Mouse (Mus musculus) monocyte, adult 59 days (primary cell): Measurements from ENCODE around the gene Cldn9. TPM values are rescaled to one million over a fixed set of nuclear protein-coding genes. Genes with fewer than 3 reads are reported as not detected.

Experiments used
- total RNA-seq, 2 experiments: library from RNA; stranded (reverse); gene quantifications; one replicate each; pipeline ENCODE4 v1.2.4; 2023

The Cldn9 gene
- total RNA-seq: not detected

DNA sequence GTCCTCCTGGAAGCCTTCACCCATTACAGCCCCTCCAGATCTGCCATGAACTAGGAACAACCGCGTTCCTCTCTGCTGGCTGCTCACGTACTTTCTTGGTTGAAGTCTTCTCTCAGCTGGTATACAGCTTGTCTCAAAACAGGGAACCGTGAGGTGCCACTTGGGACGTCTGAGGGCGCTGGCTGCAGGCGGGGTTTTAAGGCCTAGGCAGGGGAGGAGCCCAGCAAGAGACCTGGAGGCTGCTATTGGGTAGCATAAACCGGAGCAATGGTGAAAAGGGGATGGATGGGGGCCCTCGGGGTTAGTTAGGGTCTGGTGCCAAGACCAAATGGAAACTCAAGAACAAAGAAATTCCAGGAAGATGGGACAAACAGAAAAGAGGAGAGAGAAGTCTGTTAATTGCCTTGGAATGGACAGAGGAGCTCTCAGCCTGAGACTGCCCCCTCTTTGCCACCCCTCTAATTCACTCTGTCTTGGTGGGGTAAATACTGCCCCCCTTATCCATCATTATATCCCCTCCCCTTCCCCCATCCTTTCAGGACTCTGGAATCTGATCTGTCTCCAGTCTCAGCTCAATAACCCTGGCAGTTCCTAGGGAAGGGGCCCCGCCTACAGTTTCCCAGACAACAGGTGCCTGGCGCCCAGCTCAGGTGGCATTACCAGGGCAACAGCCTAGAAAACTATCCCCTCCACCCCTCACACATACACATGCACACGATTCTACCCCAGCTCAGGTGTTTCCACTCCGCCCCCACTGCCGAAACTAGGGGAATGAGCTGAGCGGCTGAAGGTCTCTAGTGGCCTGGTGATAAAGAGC is at the start of gene Cldn9:
Gene Cldn9, minus strand, starts transcription at position 171 of the 817 bp plus-strand sequence.

DNA sequence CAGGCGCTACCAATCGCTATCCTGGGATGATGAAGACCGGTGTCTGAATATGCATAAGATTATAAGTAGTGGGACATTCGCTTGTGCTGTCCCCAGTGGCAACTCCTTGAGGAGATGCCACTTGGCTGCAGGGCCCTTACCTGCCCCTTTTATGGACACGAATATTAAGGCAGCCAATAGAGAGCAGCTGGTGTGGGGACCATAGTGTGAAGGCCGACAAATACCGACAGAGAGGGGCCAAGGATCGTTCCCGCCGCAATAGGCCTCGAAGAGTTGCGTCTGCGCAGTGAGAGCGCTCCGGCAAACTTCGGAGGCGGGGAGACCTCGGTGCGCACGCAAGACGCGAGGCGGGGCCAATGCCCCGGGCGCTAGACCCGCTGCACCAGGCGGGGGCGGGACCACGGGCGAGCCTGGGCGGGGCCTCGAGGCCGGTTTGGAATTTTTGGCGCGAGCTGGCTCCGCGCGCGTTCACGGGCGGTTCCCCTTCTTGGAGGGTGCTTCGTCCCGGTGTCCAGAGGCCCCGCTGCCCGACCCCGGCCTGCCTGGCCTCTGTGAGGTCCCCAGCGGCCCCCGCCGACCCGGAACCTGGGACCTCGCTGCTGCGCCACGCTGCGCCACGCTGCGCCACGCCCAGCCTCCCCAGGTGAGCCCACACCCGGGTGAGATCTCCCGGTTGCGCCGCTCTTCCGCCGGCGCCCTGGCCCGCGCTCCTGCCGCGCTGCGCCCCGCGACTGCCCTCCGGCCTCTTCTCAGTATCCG is 42.4 kb upstream of the Cldn9 start, which contains the start of gene Pkmyt1:
Gene Pkmyt1, plus strand, starts transcription at position 338 of the 759 bp plus-strand sequence.

DNA sequence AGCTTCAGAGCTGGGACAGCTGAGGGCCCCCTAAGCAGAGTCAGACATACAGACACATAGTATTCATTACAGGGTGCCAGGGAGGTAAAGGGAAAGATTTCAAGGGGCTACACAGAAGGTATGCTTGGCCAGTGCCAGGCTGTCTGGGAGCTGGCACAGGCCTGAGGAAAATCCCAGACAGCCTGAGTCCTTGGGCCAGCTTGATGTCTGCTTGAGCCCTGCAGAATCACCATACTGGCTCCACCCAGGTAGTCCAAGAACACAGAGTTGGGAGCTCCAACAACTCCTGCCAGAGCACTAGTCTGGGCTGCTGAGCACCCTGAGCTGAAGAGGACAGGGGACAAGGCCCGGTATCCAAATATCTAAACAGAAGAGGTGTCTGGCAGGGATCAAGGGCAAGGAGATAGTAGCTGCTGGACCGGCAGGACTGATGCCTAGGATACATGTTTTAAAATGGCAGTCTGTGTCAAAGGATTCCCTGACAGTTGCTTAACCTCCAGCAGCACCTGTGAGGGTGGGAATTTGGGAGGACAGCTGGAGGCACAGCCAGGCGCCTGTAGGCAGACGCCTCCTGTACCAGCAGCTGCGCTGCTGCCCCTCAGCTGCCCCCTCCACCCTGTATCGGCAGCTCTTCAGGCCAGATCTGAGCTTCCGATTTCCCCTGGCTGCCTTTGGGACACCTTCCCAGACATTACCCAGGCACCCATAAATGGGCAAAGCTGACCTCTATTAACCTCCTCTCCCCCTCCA is 38.7 kb upstream of the Cldn9 start, which contains the start of gene 1520401A03Rik:
Gene 1520401A03Rik, minus strand, starts transcription at position 408 of the 750 bp plus-strand sequence.

DNA sequence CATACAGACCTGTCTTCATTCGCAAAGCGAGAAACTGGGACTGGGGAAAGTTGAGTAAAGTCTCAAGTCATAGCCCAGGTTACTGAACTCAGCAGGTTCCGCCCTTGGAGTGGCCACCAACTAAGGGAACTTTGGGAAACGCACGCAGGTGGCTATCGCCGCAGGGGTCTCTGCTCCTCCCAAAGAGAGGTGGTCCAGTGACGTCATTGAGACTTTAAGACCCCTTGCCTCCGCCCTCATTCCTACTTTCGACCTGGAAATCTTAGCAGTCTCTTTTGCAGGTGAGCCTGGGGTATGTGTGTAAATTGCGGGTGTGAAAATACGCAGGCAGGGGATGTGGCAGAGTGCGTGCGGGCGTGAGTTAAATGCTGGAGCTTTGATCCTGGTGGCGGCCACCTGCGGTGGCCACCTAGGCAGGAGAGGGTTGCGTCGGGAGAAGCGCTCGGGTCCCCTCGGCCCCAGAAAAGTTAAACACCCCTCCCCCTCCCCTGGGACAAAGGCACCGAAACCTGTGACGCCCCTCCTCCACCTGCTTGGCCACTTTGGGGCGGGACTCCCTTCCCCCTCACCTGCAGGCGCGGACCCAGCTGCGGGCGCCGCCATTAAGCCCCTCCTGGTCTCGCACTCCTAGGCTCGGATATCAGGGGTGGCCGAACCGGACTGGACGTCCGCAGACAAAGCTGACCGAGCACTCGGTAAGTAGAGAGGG is 4.5 kb downstream of the Cldn9 start, which contains the start of gene Cldn6:
Gene Cldn6, plus strand, starts transcription at position 123 of the 709 bp plus-strand sequence.

GRCm38 (mm10) chr17:23677236-23677679 is 6.6 kb downstream of the Cldn9 start, which contains the start of gene Tnfrsf12a:
TSS of gene Tnfrsf12a (minus strand) at chr17:23677468.

GRCm38 (mm10) chr17:23673424-23674073 is 10.3 kb downstream of the Cldn9 start, which contains the start of the genes Hcfc1r1 and Thoc6:
TSS of gene Hcfc1r1 (plus strand) at chr17:23673596.
TSS of gene Thoc6 (minus strand) at chr17:23673882.

GRCm38 (mm10) chr17:23660117-23660875 is 23.5 kb downstream of the Cldn9 start, which contains the start of gene Bicdl2:
TSS of gene Bicdl2 (plus strand) at chr17:23660506.

DNA sequence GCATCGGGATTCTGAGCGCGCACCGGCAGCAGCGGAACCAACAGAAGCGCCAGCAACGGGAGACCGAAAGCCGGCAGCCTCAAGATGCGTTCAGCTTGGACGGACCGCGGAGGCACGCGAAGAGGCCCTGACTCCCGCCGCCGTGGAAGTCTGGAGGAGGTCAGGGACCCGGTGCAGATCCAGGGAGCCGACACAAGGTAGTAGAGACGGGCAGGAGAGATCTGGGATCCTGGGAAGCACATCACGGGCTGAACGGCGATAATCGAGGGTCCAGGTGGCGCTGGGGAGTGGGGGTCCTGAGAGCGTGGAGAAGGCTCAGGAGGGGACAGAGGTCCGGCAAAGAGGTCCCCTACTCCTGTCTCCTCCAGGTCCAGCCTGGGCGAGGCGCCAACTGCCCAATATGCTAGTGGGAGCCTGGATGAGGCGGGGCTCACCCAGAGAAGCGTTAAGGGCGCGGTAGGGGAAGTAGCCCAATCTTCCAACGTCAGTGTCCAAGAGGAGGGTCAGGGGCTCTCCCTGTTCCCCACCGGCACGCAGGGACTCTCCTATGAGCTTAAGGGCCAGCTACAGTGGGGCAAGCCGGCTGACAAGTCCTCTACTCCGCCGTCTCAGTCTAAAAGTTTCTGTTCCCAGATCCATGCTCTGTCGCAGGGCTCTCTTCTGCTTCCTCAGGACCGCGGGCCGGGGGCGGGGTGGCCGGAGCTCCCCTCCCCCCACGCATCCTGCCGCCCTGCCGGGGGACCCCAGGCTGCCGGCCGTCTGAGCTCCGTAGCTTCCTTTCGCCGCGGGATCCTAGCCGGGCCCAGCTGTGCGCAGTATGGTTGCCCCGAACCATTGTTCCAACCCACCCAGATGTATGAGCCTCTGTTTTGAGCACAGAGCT is 39.0 kb downstream of the Cldn9 start, which contains the start of gene Mmp25:
Gene Mmp25, minus strand, starts transcription at position 665 of the 883 bp plus-strand sequence.

Other genes with a start within 250 kb of the Cldn9 start
- gene Vmn2r117, start 204.3 kb downstream of the Cldn9 start, total RNA-seq: not detected
- gene Zfp213, start 119.8 kb downstream of the Cldn9 start, total RNA-seq: 1 to 10 TPM; 3.9 TPM
- not detected for gene Zfp13, start 84.5 kb downstream of the Cldn9 start, total RNA-seq
- gene Zscan10, start 83.2 kb downstream of the Cldn9 start, total RNA-seq: not detected
- 1 to 10 TPM; 3.0 to 3.1 TPM for gene Mmp25, start 38.7 kb downstream of the Cldn9 start, total RNA-seq
- not detected for gene Bicdl2, start 23.5 kb downstream of the Cldn9 start, total RNA-seq
- 10 to 100 TPM; 53.4 to 61.5 TPM for gene Hcfc1r1, start 10.4 kb downstream of the Cldn9 start, total RNA-seq
- gene Thoc6, start 10.1 kb downstream of the Cldn9 start, total RNA-seq: 10 to 100 TPM; 17.4 to 24.2 TPM
- gene Tnfrsf12a, start 6.6 kb downstream of the Cldn9 start, total RNA-seq: 10 to 100 TPM; 20.6 to 32.5 TPM
- not detected for gene Cldn6, start 4.8 kb downstream of the Cldn9 start, total RNA-seq
- gene 1520401A03Rik, start 38.8 kb upstream of the Cldn9 start, total RNA-seq: not detected
- 1 to 10 TPM; 3.3 to 3.7 TPM for gene Pkmyt1, start 42.3 kb upstream of the Cldn9 start, total RNA-seq
- gene Paqr4, start 56.8 kb upstream of the Cldn9 start, total RNA-seq: 1 to 10 TPM; 2.3 to 3.2 TPM
- gene Kremen2, start 61.8 kb upstream of the Cldn9 start, total RNA-seq: not detected
- 10 to 100 TPM; 12.9 to 14.0 TPM for gene Flywch1, start 87.6 kb upstream of the Cldn9 start, total RNA-seq
- not detected for gene Flywch2, start 102.1 kb upstream of the Cldn9 start, total RNA-seq
- gene Srrm2, start 106.5 kb upstream of the Cldn9 start, total RNA-seq: 100 to 1,000 TPM; 847 to 887 TPM
- 100 to 1,000 TPM; 156 to 174 TPM for gene Elob, start 145.1 kb upstream of the Cldn9 start, total RNA-seq
- gene Prss33, start 152.0 kb upstream of the Cldn9 start, total RNA-seq: not detected
- not detected for gene Prss32, start 159.8 kb upstream of the Cldn9 start, total RNA-seq
- not detected for gene Prss41, start 160.1 kb upstream of the Cldn9 start, total RNA-seq
- gene Prss21, start 184.0 kb upstream of the Cldn9 start, total RNA-seq: not detected
- not detected for gene Dcpp1, start 196.8 kb upstream of the Cldn9 start, total RNA-seq
- not detected for gene Dcpp2, start 196.9 kb upstream of the Cldn9 start, total RNA-seq
- not detected for gene Dcpp3, start 233.4 kb upstream of the Cldn9 start, total RNA-seq